Mouse (Mus musculus) gastrocnemius, adult 2 months (tissue): ENCODE data around the gene Aff3. TPM values are rescaled to one million over a fixed set of nuclear protein-coding genes. Genes with fewer than 3 reads are reported as not detected.

Source experiments
- DNase-seq: peaks from one replicate; pipeline ENCODE4 v3.0.0; 2022
- H3K27ac ChIP-seq: fragments of 200-600 bp; 2 replicates; pipeline ENCODE4 v1.8.1; 2022; ENCODE audit warnings: mild to moderate bottlenecking
- H3K4me3 ChIP-seq: fragments of 200-600 bp; 2 replicates; pipeline ENCODE4 v1.8.1; 2022; ENCODE audit warnings: mild to moderate bottlenecking, moderate library complexity
- CTCF ChIP-seq: fragments of 200-600 bp; IDR thresholded peaks from 2 replicates; pipeline ENCODE4 v1.8.1; 2022; ENCODE audit warnings: antibody characterized with exemption, mild to moderate bottlenecking, moderate library complexity
- intact Hi-C: fragments of 180-260 bp; cut with DNase I; formaldehyde crosslinking; loops from one replicate; pipeline ENCODE4 v1.15.1; 2025
- total RNA-seq, 2 experiments: library from RNA; stranded (reverse); gene quantifications; 2 replicates each; pipeline ENCODE4 v1.2.3; 2021

Aff3 gene
- total RNA-seq, 2 experiments from 2014 or later, result 1.2 to 4.4 TPM

DNA sequence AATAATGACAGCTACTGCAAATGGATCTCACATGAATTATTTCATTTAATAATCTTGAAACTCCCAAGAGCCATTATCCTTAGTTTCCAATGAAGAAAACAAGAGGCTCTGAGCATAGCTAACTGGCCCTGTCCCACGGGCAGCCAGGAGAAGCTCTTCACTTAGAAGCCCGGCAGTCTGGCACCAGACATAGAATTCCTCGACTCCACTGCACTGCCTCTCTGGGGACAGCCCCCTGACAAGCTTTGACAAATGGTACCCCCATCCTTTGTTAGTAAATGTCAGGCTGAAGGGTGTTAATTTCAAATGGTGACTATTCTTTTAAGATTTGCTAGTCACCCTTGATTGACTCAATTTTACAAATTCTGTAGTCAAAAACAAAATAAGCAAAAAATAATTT lies 120.3 kb downstream of the Aff3 start:
- DNase-seq, result no peak
- H3K4me3 ChIP-seq, result no peak overlapping the region
- no peak for TF ChIP-seq CTCF
- intact Hi-C loops, result no loop called here
- no peak overlapping the region for H3K27ac ChIP-seq

DNA sequence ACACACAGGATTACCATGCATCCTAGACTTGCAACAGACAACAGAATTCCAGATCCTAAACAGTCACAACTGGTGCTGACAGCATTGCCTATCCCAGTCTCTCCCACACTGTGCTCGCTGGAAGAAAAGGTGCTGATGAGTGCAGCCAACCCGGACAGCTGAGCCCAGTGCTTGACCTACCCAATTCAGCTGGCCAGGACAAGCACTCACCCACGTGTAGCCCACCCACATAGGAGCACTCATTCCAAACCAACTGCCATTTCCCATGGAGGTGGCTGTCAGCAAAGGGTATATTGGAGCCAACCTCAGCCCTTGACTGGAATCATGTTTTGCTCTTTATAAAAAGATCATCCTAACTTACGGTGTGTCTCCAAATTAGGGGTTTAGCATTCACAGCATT lies 123.2 kb downstream of the Aff3 start:
- Histone ChIP-seq H3K4me3 (no peak overlapping the region), H3K27ac (no peak overlapping the region)
- TF ChIP-seq CTCF, result no peak
- intact Hi-C loops, result no loop called here
- DNase-seq, result no peak

DNA sequence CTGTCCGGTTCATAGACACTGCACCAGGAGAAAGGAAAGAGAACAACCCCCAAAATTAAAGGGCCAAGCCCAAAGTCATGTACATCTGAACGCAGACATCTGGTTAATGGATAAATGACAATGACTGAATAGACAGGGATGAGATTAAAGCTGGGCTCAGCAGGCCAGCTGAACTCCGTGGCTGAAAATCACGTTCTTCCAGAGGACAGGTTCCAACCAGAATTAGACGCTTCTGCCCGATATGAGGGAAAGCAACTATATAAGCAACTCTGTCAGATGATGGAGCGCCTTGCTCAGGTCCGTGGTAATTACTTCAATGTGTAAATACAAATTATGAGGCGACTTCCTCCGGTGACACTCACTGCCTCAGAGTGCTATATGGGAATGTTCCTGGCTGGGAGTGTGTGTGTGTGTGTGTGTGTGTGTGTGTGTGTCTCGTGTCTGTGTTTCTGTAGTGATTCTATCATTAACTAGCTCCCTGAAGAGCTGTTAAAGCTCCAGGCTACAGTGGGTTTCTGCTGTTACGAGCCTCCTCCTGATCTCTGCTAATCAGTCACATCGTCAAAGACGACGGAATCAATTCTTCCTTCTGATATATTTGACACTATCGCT lies 127.7 kb downstream of the Aff3 start:
- Histone ChIP-seq H3K27ac (no peak overlapping the region), H3K4me3 (no peak overlapping the region)
- TF ChIP-seq CTCF, result no peak
- intact Hi-C loops, result no loop called here
- no peak for DNase-seq

DNA sequence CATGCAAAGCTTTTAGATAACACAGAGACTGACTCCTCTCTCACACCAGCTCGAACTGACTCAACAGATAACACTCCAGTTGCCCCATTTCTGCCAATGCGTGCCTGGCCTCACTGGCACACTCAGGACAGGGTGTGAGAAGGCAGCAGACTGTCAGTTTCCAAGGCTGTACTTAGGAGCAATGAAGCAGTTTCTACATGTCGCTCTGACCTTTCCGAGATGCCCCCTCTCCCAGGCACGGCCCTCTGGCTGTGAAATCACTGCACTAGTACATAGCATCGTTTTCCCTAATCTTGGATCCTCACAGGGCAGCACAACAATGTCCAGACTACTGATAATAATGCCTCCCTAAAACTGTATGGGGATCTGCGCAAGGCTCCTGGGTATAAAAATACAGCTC lies 132.2 kb downstream of the Aff3 start:
- no peak overlapping the region for H3K4me3 ChIP-seq
- H3K27ac ChIP-seq, result no peak overlapping the region
- no peak for TF ChIP-seq CTCF

DNA sequence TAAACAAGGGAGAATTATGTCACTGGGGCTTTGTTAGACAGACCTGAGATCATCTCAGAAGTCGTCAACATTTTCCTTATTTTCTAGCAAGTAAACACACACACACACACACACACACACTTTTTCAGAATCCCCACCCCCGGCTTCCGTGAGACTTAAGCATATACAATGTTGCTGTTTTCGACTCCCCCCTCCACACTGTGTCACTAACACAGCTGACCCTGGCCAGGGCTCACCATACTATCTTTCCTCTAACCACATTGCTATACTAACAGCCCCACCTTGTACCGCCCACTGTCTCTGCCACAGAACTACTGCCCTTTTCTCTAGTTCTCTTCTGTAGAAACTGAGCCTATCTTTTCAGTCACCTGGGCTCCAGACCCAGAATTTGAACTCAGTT lies 136.1 kb downstream of the Aff3 start:
- no peak for DNase-seq
- Histone ChIP-seq H3K4me3 (no peak overlapping the region), H3K27ac (no peak overlapping the region)
- intact Hi-C loops, result no loop called here
- no peak for TF ChIP-seq CTCF

More for the DNA sequence above, 132.2 kb downstream of the Aff3 start:
- intact Hi-C loops, result no loop called here
- no peak for DNase-seq

DNA sequence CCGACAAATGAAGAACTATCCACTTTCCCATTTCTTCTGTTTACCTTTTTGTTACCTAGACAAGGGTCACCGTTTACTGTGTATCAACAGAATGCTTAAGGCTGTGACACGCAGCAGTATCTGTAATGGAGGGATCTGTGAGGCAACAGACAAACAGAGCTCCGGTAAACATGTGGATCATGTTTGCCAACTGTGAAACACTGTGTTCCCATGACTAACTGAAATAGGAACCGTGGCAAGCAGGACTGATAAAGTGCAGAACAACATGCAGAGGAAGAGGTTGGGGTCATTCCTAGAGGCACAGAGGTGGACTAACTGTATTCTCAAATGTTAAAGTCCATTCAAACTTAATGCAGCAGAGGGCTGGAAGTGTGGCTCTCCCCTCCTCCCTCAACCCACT lies 138.2 kb downstream of the Aff3 start:
- Histone ChIP-seq H3K4me3 (no peak overlapping the region), H3K27ac (no peak overlapping the region)
- DNase-seq, result no peak
- no peak for TF ChIP-seq CTCF
- intact Hi-C loops, result no loop called here

DNA sequence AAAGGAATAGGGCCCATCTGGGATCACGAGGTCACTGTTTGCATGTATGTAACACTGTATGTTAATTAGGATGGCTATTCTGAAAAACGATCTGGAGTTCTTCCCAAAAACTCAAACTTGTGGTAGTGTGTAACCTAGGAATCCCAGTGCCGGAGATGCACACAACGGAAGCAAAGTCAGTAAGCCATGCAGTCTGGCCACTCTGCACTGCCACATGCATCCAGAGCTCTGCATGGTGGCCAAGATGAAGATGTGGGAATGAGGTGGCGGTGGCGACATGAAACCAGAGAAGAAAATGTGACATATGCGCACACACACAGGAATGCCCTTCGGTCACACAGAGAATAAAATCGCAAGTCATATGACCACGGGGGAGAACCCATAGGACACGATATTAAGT lies 143.1 kb downstream of the Aff3 start:
- intact Hi-C loops, result no loop called here
- TF ChIP-seq CTCF, result no peak

DNA sequence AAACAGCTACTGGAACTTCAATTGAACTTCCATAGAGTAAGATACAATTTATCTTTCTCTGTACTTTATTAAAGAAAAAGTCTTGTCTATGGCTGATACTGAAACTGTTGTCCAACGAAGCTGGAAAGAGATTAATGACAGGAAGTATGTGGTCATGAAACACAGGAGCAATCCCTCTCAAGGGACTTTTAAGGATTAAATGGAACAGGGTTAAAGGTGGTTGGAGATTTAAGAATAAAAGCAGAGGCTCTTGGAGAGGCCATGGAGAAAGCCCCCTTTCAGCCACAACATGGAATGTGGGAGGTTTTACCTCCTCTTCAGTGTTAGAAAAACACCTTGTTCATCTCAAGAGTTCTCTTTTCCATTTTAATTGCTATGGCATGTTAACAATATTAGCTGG lies 148.5 kb downstream of the Aff3 start:
- intact Hi-C loops, result no loop called here
- no peak for DNase-seq

More for the DNA sequence above, 143.1 kb downstream of the Aff3 start:
- no peak for DNase-seq
- Histone ChIP-seq H3K4me3 (no peak overlapping the region), H3K27ac (no peak overlapping the region)

DNA sequence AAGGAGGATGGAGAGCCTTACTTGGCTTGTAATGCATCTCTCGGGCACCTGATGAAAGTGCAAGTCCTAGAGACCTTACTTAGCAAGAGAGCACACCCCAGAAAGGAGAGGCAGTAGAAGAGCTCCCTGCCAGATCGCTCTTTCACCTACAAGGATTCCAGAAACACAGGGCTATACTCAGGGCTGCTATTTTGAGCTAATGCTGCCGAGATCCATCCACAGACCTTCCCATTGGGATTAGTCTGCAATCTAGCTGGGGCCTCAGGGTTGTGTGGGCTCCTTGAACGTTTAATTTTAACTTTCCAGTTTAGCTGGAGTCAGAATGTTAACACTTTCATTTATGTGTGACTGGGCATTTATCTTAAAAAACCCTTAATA lies 150.1 kb downstream of the Aff3 start:
- no peak overlapping the region for H3K4me3 ChIP-seq
- H3K27ac ChIP-seq, result peak overlapping the region; percentile 3; the same call in 1 of the 2 replicates
- intact Hi-C loops, result no loop called here
- no peak for DNase-seq
- TF ChIP-seq CTCF, result no peak

More for the DNA sequence above, 148.5 kb downstream of the Aff3 start:
- Histone ChIP-seq H3K4me3 (no peak overlapping the region), H3K27ac (no peak overlapping the region)
- no peak for TF ChIP-seq CTCF

DNA sequence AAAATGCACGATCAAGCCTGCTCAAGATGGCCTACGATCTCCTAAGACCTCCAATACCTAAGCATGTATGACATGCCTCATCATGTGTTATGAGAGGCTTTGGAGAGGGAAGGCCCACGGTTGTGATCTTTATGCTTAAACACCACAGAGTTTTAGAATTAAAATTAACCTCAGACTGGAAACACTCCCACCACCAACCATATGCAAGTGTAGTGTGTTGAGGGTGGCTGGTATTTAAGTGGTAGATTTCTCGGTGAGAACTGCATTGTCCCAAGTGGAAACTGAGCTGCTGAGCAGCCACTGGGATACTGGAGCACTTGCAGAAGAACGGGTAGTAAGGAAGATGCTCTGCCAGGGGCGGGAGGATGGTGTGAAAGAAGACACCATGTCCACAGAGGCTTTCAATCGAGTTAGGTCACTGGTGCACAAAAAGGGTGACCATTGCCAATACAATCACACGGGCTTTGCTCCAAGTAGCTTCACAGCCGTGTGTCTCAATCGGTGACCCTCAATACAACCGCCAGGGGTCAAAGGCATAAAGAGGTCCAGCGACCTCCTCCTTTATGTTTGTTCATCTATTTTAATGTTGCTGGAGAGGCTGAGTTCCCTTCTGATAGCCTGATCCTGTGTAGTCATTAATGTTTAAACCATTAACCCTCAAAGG lies 150.7 kb downstream of the Aff3 start:
- intact Hi-C loops, result no loop called here
- H3K27ac ChIP-seq, result 0 out of 2 replicates have a peak overlapping the region, but pooled peaks have one; percentile 3
- no peak for TF ChIP-seq CTCF
- DNase-seq, result no peak
- no peak overlapping the region for H3K4me3 ChIP-seq

DNA sequence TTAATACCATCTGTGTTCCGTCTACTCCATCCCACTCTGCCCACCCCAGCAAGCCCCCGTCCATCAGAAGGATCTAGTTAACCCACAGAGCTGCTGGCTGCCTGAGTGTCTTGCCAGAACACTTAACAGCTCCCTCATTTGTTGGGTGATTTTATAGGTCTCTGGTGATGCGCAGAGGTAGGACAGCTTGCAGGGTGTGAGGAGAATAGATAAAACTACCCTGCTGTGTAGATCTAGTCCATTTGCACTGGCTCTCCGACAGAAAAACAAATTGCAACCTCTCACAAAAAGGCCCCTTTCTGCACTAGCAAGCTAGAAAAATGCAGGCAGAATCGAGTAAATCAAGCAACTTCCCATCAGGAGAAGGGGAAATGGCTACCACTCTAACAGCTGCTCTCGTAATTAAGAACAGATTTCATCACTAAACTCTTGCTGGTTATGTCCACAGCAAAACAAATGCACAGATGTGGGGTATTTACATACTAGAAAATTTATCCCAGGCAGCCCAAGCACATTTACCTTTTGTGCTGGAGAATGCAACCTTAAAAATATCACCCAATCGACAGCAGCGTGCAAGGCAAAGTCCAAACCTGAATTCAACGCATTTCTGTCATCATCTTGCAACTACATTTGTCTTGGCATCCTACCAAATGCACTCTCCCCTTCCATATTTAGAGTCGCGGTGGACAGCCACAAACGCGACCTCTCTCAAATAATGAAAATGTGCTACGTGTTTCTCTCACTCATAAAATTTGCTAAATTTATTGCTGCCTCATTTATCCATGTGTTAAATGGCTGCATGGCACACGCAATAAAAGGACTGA lies 152.3 kb downstream of the Aff3 start:
- intact Hi-C loops, result no loop called here
- Histone ChIP-seq H3K4me3 (peak overlapping the region; percentile 30), H3K27ac (no peak overlapping the region)
- no peak for TF ChIP-seq CTCF
- DNase-seq, result no peak

DNA sequence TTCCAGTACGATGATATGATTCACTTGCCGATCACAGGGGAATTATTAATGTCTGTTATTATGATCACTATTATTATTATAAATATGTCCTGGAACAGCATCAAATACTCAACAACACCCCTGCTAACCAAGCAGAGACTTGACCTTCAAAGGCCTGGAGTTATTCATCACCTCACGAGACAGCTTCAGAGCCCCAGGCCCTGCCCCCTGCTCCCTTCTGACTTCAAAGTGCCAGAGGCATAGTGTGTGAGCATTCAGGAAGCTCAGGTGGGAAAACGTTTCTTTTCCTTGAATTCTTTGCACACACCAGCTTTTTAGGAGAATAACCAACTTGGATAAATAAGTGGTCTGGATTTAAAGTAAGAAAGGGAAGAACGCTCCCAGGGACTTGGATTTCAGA lies 153.7 kb downstream of the Aff3 start:
- no peak overlapping the region for H3K4me3 ChIP-seq
- intact Hi-C loops, result no loop called here
- DNase-seq, result no peak
- no peak for TF ChIP-seq CTCF
- no peak overlapping the region for H3K27ac ChIP-seq

DNA sequence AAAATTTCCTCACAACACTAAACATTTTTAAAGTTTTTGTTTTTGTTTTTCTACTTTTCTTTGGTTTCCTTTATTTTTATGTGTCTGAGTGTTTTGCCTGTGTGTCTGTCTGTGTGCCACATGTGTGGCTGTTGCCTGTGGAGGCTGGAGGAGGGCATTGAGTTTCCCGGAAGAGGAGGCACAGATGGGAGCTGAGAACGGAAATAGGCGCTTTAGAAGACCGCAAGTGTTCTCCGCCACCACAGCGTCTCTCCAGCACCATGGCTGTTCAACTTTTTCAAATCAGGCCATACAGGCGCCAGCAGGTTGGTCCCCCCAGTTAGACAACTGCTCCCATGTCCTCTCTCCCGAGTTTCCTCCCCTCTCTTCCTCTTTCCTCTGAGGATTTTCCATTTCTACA lies 155.5 kb downstream of the Aff3 start:
- H3K27ac ChIP-seq, result no peak overlapping the region
- DNase-seq, result no peak
- no peak overlapping the region for H3K4me3 ChIP-seq
- TF ChIP-seq CTCF, result no peak
- intact Hi-C loops, result no loop called here
